Mouse (Mus musculus) erythroblast, adult 5-6 weeks (primary cell): ENCODE results near the gene Slc25a19. TPM values are rescaled to one million over a fixed set of nuclear protein-coding genes. Genes with fewer than 3 reads are reported as not detected.
"Not testable (repeated sequence)": the region's sequence is repeated elsewhere in the genome, so short reads cannot be mapped to it uniquely, and the experiment has no call there.

Source experiments
- ATAC-seq: replicated peaks from 2 replicates; pipeline ENCODE4 v1.8.0; 2016; ENCODE audit warnings: moderate number of reproducible peaks, mild to moderate bottlenecking, moderate TSS enrichment, inconsistent platforms; ENCODE audit not compliant: poor library complexity, low FRiP score, severe bottlenecking
- total RNA-seq, 2 experiments: library from RNA; stranded (forward) in 1 of 2; stranded (reverse) in 1 of 2; fragments of 150-400 nt in 1 of 2; fragments of 200-764, 138-1000 nt in 1 of 2; gene quantifications; 2 replicates each; pipeline versions ENCODE4 v1.2.3 to v1.2.4; 2015 to 2017; ENCODE audit warnings: low replicate concordance in 2 of 2

Slc25a19 gene
- total RNA-seq (2015; ENCODE audit: low replicate concordance) (1.7 and 5.0 TPM in 2 replicates), total RNA-seq (2017; ENCODE audit: low replicate concordance) (7.4 and 22.4 TPM in 2 replicates)

- ATAC-seq: peak; percentile 93
These were observed at the start of gene Slc25a19 for GRCm38 (mm10) chr11:115627705-115628464. Gene Slc25a19, minus strand, starts transcription at chr11:115628295.

- ATAC-seq: no peak
These were observed 49.4 kb upstream of the Slc25a19 start for GRCm38 (mm10) chr11:115677511-115677910.

- no peak for ATAC-seq
These were observed 48.6 kb upstream of the Slc25a19 start for GRCm38 (mm10) chr11:115676738-115677137.

- no peak for ATAC-seq
These were observed 46.3 kb upstream of the Slc25a19 start for GRCm38 (mm10) chr11:115674235-115674865.

- no peak for ATAC-seq
These were observed 45.6 kb upstream of the Slc25a19 start for GRCm38 (mm10) chr11:115673471-115674234.

GRCm38 (mm10) chr11:115672226-115672987 lies 44.3 kb upstream of the Slc25a19 start:
- ATAC-seq: no peak

GRCm38 (mm10) chr11:115670451-115671050 lies 42.5 kb upstream of the Slc25a19 start:
- no peak for ATAC-seq

GRCm38 (mm10) chr11:115663676-115664335 lies 35.7 kb upstream of the Slc25a19 start:
- no peak for ATAC-seq

GRCm38 (mm10) chr11:115660376-115660775 lies 32.3 kb upstream of the Slc25a19 start:
- no peak for ATAC-seq

- no peak for ATAC-seq
These were observed 30.4 kb upstream of the Slc25a19 start for GRCm38 (mm10) chr11:115658521-115658920.

GRCm38 (mm10) chr11:115654128-115654527 lies 26.0 kb upstream of the Slc25a19 start:
- ATAC-seq: no peak

- no peak for ATAC-seq
These were observed 25.1 kb upstream of the Slc25a19 start for GRCm38 (mm10) chr11:115653194-115653593.

GRCm38 (mm10) chr11:115651680-115652079 lies 23.6 kb upstream of the Slc25a19 start:
- ATAC-seq: no peak

GRCm38 (mm10) chr11:115649706-115650105 lies 21.6 kb upstream of the Slc25a19 start:
- no peak for ATAC-seq

- ATAC-seq: peak; percentile 62; the same call in 1 of the 2 replicates
These were observed 19.4 kb upstream of the Slc25a19 start for GRCm38 (mm10) chr11:115647459-115647858.

- ATAC-seq: no peak
These were observed 18.3 kb upstream of the Slc25a19 start for GRCm38 (mm10) chr11:115646439-115646838.

- not testable (repeated sequence) for ATAC-seq
These were observed 17.4 kb upstream of the Slc25a19 start for GRCm38 (mm10) chr11:115645498-115645897.

GRCm38 (mm10) chr11:115644308-115644707 lies 16.2 kb upstream of the Slc25a19 start:
- no peak for ATAC-seq

GRCm38 (mm10) chr11:115643265-115643664 lies 15.2 kb upstream of the Slc25a19 start:
- no peak for ATAC-seq
